Mouse (Mus musculus) ES-CJ7 (cell line): Measurements from ENCODE around the gene Sik2.

ENCODE experiments used
- DNase-seq: peaks from one replicate; pipeline ENCODE4 v3.0.0; 2011; ENCODE audit warnings: low read depth, low spot score

Sik2 gene

GRCm38 (mm10) chr9:50918131-50918530 lies 90.7 kb downstream of the Sik2 start:
- DNase-seq: no peak

GRCm38 (mm10) chr9:50911861-50912515 lies 96.9 kb downstream of the Sik2 start:
- no peak for DNase-seq

DNA sequence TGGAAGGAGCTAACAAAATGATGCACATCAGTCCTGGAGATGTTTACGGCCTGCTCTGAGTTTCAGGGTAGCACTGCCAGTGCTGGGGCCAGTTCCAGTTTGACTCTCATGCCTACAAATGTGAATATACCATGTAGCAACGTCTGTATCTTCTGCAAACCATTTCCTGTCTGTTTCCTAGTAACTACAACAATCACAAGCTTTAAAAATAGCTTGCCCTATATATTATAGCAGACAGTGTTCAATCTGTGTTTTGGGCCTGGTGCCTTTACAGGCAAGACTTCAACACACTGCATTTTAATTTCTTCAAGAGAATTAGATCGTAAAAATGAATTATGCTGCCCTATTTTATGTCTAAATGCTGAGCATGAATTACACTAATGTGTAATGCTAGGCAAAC lies 103.6 kb downstream of the Sik2 start:
- DNase-seq: no peak

GRCm38 (mm10) chr9:50904196-50904847 lies 104.6 kb downstream of the Sik2 start:
- DNase-seq: no peak

DNA sequence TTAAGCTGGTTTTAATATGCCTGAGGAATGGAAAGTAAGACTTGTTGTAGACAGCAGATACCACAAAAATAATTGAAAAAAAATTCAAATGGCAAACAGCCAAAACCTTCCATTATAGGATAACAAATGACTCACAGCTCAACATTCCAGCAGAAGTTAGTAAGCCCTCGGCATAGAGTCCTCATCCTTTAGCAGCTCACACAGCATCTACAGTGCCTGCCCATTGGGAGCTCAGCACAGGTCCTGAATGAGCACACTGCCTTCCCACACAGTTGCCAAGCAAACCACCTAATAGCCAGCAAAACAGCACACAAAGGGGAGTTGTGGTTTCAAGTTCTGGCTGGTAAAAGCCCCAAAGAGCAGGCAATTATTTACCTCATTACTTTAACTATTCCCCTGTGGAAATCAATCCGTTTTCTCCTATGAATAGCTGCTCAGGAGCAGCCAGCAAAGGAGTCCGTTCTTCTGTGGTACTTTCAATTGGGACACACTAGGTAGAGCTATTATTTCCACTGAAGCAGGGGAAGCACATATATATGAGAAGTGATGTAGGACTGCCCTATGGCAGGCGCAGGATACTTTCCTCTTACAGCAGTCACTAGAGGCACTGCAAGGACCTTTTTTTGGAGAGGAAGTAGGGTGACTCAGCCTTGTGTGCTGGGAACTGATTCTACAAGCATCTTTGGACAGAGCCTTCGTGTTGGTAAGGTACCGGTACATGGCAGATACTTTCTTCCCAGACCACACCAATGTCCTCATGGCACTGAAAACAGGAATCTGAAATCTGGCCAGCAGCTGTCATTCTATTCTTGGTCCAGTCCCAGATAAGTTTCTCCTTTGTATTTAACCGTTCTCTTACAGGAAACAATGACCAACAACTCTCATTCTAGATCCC lies 108.6 kb downstream of the Sik2 start:
- DNase-seq: no peak

- no peak for DNase-seq
These were observed 115.2 kb downstream of the Sik2 start for GRCm38 (mm10) chr9:50893665-50894064.

- DNase-seq: no peak
These were observed 118.3 kb downstream of the Sik2 start for GRCm38 (mm10) chr9:50890494-50891090.

GRCm38 (mm10) chr9:50889964-50890363 lies 118.9 kb downstream of the Sik2 start:
- no peak for DNase-seq

GRCm38 (mm10) chr9:50889211-50889610 lies 119.7 kb downstream of the Sik2 start:
- DNase-seq: no peak

- DNase-seq: no peak
These were observed 121.5 kb downstream of the Sik2 start for GRCm38 (mm10) chr9:50887351-50887750.

DNA sequence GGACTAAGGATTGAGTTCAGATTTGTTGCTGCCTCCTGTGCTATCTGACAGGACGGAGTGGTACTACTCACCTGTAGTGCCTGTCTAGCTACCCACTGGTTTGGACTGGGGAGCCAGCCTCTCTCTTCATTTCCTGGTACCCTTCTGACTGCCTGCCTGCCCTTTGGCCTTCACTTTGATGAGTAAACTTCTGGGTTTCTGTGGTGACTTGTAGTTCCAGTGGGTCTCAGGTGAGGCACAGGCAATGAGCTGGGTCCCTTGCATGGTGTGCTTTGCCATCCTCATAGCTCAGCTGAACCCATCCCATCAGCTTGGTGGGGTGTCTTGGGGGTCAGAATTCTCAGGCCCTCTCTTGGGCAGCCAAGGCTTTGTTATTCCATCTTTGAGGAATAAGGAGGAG lies 122.0 kb downstream of the Sik2 start:
- DNase-seq: no peak

GRCm38 (mm10) chr9:50885600-50885987 lies 123.3 kb downstream of the Sik2 start:
- no peak for DNase-seq

GRCm38 (mm10) chr9:50884741-50885599 lies 123.9 kb downstream of the Sik2 start:
- DNase-seq: no peak

DNA sequence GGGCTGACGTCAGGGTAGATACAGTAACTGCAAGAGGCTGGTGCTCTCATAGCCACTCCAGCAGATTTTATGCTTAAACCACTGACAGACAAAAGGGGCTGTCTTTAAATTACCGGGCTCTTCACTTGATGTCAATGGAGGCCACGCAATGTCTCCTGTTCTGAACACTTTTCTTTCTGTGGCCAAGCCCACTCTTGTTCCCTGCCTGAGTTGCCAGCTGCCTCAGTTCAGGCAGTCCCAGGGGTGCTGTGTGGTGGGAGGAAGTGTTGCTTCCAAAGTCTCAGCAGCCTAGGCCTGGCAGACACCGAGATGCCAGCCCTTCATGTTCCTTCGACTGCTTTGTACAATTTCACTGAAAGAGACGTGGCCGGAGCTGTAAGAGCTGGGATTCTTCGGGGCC lies 124.8 kb downstream of the Sik2 start:
- no peak for DNase-seq

DNA sequence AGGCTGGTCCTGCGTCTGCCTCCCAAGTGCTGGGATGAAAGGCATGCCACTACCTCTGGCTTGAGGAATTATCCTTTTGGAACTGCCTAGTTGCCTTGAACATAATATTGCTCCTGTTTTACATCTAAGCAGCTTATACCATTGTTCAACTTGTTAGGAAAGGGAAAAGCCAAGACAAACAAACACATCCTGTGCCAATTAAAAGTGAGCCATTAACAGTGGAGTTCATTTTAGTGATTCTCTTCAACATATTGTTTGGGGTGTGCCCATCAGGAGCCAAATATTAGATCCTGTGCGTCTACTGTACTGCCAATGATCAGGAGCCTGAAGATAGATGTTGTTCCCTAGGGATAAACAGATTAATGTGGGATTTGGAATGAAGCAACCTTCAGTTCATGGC lies 126.7 kb downstream of the Sik2 start:
- no peak for DNase-seq

DNA sequence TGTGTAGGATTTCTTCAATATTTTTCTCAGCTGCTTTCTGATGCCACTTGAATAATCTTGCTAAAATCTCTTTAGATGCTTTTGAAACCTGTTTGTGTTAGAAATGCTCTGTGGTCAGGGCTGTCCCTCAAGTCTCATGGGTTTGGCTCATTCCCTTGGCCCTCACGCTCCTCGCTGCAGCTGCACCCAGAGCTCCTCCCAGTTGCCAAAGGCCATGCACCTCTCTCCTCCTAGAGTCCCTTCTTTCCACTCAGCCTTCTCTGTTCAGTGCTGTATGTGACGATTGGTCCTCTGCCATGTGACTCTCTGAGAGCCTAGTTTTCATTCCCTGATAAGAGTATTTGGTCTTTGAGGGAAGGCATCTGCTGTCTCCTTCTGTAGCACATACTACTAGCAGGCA lies 131.4 kb downstream of the Sik2 start:
- DNase-seq: no peak

DNA sequence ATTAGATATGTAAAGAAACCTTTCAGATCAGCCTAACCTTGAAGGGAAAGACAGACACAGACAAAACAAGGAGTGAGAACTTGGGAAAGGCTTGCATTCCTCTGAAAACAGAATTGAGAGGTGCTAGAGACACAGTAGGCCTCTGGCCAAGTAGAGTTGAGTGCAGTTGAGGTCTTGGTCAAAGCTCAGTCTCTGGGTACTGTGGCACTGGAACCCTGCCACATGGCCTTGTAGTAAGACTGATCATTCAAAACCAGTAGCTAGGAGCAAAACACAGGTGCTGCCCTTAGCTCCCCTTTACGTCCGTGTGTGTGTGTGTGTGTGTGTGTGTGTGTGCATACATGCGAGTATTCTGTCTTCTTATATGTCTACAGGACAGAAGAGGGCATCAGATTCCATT lies 132.6 kb downstream of the Sik2 start:
- DNase-seq: no peak

- DNase-seq: no peak
These were observed 133.4 kb downstream of the Sik2 start for GRCm38 (mm10) chr9:50875470-50875869.

GRCm38 (mm10) chr9:50874031-50874430 lies 134.8 kb downstream of the Sik2 start:
- DNase-seq: no peak

DNA sequence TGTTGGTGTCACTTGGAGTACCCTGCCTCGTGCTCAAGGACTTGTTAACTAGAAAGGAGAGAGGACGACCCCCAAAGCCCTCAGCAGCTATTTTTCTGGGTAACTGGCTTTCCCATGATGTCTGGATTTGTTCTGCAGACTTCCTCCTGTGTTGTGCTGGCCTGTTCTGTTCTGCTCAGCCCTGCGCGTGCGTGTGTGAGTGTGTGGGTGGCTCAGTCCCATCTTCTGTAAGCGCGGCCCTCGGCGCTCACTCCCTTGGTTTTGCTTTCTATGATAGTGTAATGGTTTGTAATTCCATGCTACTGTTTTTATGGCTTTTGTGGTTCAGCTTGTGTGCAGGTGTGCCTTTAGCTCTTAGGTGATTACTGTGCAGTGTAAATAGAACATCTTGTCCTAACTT lies 135.7 kb downstream of the Sik2 start:
- no peak for DNase-seq

DNA sequence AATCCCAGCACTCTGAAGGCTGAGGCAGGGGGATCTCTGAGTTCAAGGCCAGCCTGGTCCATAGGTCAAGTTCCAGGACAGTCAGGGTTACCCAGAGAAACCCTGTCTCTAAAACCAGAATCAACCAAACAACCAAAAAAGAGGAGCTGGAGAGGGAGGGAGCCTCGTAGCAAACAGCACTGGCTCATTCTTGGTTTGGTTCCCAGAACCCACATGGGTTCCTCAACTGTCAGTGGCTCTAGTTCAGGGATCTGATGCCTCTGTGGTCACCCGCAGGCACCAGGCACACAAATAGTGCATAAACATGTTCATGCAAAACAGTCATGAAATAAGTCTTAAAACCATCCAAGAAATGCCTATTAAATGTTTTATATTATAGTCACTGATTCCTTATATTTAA lies 140.7 kb downstream of the Sik2 start:
- no peak for DNase-seq
